Mouse (Mus musculus) CH12.LX (cell line): ENCODE results near the gene Kpna2. TPM values are rescaled to one million over a fixed set of nuclear protein-coding genes. Genes with fewer than 3 reads are reported as not detected.
A peak's percentile ranks its signal among the peaks of the same experiment; 100 is the strongest.

Experiments
- DNase-seq: peaks from one replicate; pipeline ENCODE4 v3.0.0-alpha.2; 2013; ENCODE audit errors: extremely low read depth
- H3K27ac ChIP-seq: 2 replicates; pipeline ENCODE4 v1.5.1; 2012; ENCODE audit warnings: low read depth, mild to moderate bottlenecking, control low read depth, moderate library complexity; ENCODE audit not compliant: insufficient read depth
- H3K27me3 ChIP-seq: replicated peaks from 2 replicates; pipeline ENCODE3; 2012; ENCODE audit warnings: inconsistent platforms
- H3K36me3 ChIP-seq, 2 experiments: replicated peaks in 1 of 2; 2 replicates each; pipeline versions ENCODE3 to v1.6.1; 2012; ENCODE audit warnings: inconsistent platforms in 1 of 2, low read length in 1 of 2, mild to moderate bottlenecking in 1 of 2, mixed read lengths in 1 of 2, moderate library complexity in 1 of 2; ENCODE audit not compliant: control insufficient read depth in 1 of 2, insufficient read depth in 1 of 2
- H3K4me1 ChIP-seq, 2 experiments: 2 replicates each; pipeline ENCODE4 v1.6.1; 2012; ENCODE audit warnings: inconsistent platforms in 1 of 2, moderate library complexity in 1 of 2; ENCODE audit not compliant: insufficient read depth in 2 of 2, control insufficient read depth in 1 of 2
- H3K4me2 ChIP-seq: 2 replicates; pipeline ENCODE4 v1.6.1; 2012; ENCODE audit warnings: low read depth, mild to moderate bottlenecking, control low read depth; ENCODE audit not compliant: poor library complexity, insufficient read depth, severe bottlenecking
- H3K4me3 ChIP-seq, 3 experiments: fragments of 150-350 bp in 1 of 3; sonication (generic) in 1 of 3; replicated peaks in 1 of 3; 2 replicates each; pipeline versions ENCODE3 to v1.5.1; 2011 to 2012; ENCODE audit warnings: low read depth in 2 of 3, low read length in 2 of 3, mild to moderate bottlenecking in 2 of 3, moderate library complexity in 2 of 3, control low read depth in 1 of 3, improper control_type of control experiment in 1 of 3, inconsistent platforms in 1 of 3, mixed read lengths in 1 of 3; ENCODE audit not compliant: poor library complexity in 1 of 3
- H3K79me2 ChIP-seq: replicated peaks from 2 replicates; pipeline ENCODE4 v1.6.1; 2012; ENCODE audit warnings: mild to moderate bottlenecking, moderate library complexity; ENCODE audit not compliant: control insufficient read depth, poor library complexity, insufficient read depth, severe bottlenecking; ENCODE audit errors: extremely low read depth
- H3K9ac ChIP-seq: 2 replicates; pipeline ENCODE4 v1.6.1; 2012; ENCODE audit warnings: low read depth, mild to moderate bottlenecking, control low read depth, moderate library complexity; ENCODE audit not compliant: insufficient read depth
- H3K9me3 ChIP-seq: replicated peaks from 2 replicates; pipeline ENCODE3; 2012; ENCODE audit warnings: low read length, inconsistent platforms, mixed read lengths
- CHD1 ChIP-seq: IDR thresholded peaks from 2 replicates; pipeline ENCODE4 v1.6.1; 2012; ENCODE audit warnings: low read depth, low read length, improper control_type of control experiment, inconsistent platforms
- CHD2 ChIP-seq: IDR thresholded peaks from 2 replicates; pipeline ENCODE4 v1.6.1; 2011; ENCODE audit warnings: low read length, improper control_type of control experiment
- CTCF ChIP-seq, 2 experiments: IDR thresholded peaks in 1 of 2; conservative IDR thresholded peaks in 1 of 2; 2 replicates each; pipeline ENCODE4 v1.5.1; 2011 to 2012; ENCODE audit warnings: low read depth in 2 of 2, low read length in 2 of 2, improper control_type of control experiment in 1 of 2, inconsistent platforms in 1 of 2, mild to moderate bottlenecking in 1 of 2, moderate library complexity in 1 of 2
- E2F4 ChIP-seq: IDR thresholded peaks from 2 replicates; pipeline ENCODE4 v1.6.1; 2011; ENCODE audit warnings: low read depth, low read length, improper control_type of control experiment; ENCODE audit not compliant: insufficient replicate concordance
- EP300 ChIP-seq: IDR thresholded peaks from 2 replicates; pipeline ENCODE4 v1.6.1; 2011; ENCODE audit warnings: low read length, improper control_type of control experiment
- GABPA ChIP-seq: IDR thresholded peaks from 2 replicates; pipeline ENCODE4 v1.6.1; 2012; ENCODE audit warnings: low read depth, low read length, improper control_type of control experiment, inconsistent platforms; ENCODE audit not compliant: insufficient replicate concordance
- HCFC1 ChIP-seq: IDR thresholded peaks from 2 replicates; pipeline ENCODE4 v1.6.1; 2012; ENCODE audit warnings: low read depth, mild to moderate bottlenecking, inconsistent platforms, low read length, improper control_type of control experiment
- JUN ChIP-seq: IDR thresholded peaks from 2 replicates; pipeline ENCODE4 v1.6.1; 2011; ENCODE audit warnings: low read depth, mild to moderate bottlenecking, low read length, improper control_type of control experiment, moderate library complexity; ENCODE audit not compliant: insufficient read depth
- MAFK ChIP-seq: IDR thresholded peaks from 2 replicates; pipeline ENCODE4 v1.6.1; 2011; ENCODE audit warnings: low read length, improper control_type of control experiment; ENCODE audit not compliant: insufficient replicate concordance
- MAZ ChIP-seq: IDR thresholded peaks from 2 replicates; pipeline ENCODE4 v1.6.1; 2012; ENCODE audit warnings: low read depth, mild to moderate bottlenecking, inconsistent platforms, low read length, improper control_type of control experiment, moderate library complexity
- MYC ChIP-seq: IDR thresholded peaks from 2 replicates; pipeline ENCODE4 v1.6.1; 2011; ENCODE audit warnings: low read depth, mild to moderate bottlenecking, improper control_type of control experiment, low read length
- PAX5 ChIP-seq: IDR thresholded peaks from 2 replicates; pipeline ENCODE4 v1.6.1; 2012; ENCODE audit warnings: low read length, inconsistent platforms, mixed read lengths
- POLR2A ChIP-seq: IDR thresholded peaks from 2 replicates; pipeline ENCODE4 v1.6.1; 2011; ENCODE audit warnings: low read depth, mild to moderate bottlenecking, improper control_type of control experiment, low read length
- POLR2AphosphoS2 ChIP-seq: IDR thresholded peaks from 2 replicates; pipeline ENCODE4 v1.6.1; 2011; ENCODE audit warnings: low read depth, low read length, improper control_type of control experiment
- RCOR1 ChIP-seq: conservative IDR thresholded peaks from 2 replicates; pipeline ENCODE4 v1.6.1; 2012; ENCODE audit warnings: low read depth, mild to moderate bottlenecking, inconsistent platforms, low read length, improper control_type of control experiment
- TBP ChIP-seq: conservative IDR thresholded peaks from 2 replicates; pipeline ENCODE4 v1.6.1; 2011; ENCODE audit warnings: low read depth, low read length, improper control_type of control experiment
- TCF12 ChIP-seq: IDR thresholded peaks from 2 replicates; pipeline ENCODE4 v1.6.1; 2014; ENCODE audit warnings: low read depth, mild to moderate bottlenecking, inconsistent platforms, low read length, improper control_type of control experiment
- UBTF ChIP-seq: IDR thresholded peaks from 2 replicates; pipeline ENCODE4 v1.6.1; 2012; ENCODE audit warnings: low read depth, mild to moderate bottlenecking, inconsistent platforms, low read length, improper control_type of control experiment, moderate library complexity
- ZMIZ1 ChIP-seq: IDR thresholded peaks from 2 replicates; pipeline ENCODE4 v1.6.1; 2012; ENCODE audit warnings: low read depth, mild to moderate bottlenecking, inconsistent platforms, low read length, improper control_type of control experiment
- dilution Hi-C: fragments of 300-500 bp; cut with MboI; formaldehyde crosslinking; loops from 2 replicates; pipeline ENCODE4 v1.14.3; 2020; ENCODE audit warnings: low sequenced_read_pairs; ENCODE audit not compliant: extremely low pct_unique_long_range_greater_than_20kb, extremely low pct_ligation_motif_present
- in situ Hi-C: fragments of 300-500 bp; cut with MboI; formaldehyde crosslinking; loops from 3 replicates; pipeline ENCODE4 v1.14.3; 2019; ENCODE audit warnings: low sequenced_read_pairs, low pct_ligation_motif_present, low pct_unique_long_range_greater_than_20kb, mixed read lengths
- polyA plus RNA-seq: library from polyadenylated mRNA; unstranded; fragments of >175 nt; gene quantifications from 2 replicates; pipeline ENCODE4 v1.2.1, GENCODE M21; 2012; ENCODE audit warnings: low read depth; ENCODE audit not compliant: insufficient read length
- total RNA-seq, 2 experiments: library from RNA; depleted of rRNA; stranded (reverse); fragments of 300-350 nt in 1 of 2; fragments of >200 nt in 1 of 2; gene quantifications; 2 replicates each; pipeline ENCODE4 v1.2.3; 2012 to 2014

The Kpna2 gene
- total and polyA plus RNA-seq, 3 experiments: 327 to 759 (median 582) TPM

DNA sequence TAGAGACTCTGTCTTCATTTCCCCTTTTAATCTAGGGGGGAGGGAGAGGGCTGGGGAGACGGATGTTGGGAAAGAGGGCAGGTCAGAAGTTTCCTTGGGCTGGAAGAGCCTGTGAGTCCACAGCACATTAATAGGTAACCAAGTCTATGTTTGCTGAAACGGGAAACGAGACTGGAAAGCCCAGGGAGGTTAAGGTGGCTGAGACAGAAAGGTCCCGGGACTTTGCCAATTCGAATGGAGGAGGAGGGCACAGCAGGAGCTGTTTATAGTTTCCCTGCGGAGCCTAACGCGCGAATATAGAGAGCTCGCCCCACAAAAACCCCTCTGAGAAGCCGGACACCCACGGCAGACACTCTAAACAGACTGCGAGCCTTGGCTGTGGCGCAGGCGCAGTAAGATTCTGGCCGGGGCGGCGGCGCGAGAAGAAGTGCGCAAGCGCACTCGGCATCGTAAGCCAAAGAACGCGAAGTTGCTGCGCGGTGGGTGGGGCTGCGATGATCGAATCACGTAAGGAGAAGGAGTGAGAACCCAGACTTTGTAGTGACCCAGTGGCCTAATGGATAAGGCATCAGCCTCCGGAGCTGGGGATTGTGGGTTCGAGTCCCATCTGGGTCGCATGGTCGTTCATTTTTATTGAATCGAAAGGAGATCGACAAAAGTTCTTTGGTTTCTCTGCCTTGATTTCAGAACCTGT is 13.1 kb upstream of the Kpna2 start (continued):
- peak; percentile 88 for TF ChIP-seq TCF12
- peak; percentile 90; the same call in 1 of the 2 replicates for TF ChIP-seq E2F4
- TF ChIP-seq RCOR1: 0 out of 2 replicates have a peak, but pooled peaks have one; percentile 48
- TF ChIP-seq EP300: peak; percentile 61; the same call in 1 of the 2 replicates
- no peak for TF ChIP-seq UBTF
- peak; percentile 62 for TF ChIP-seq HCFC1
- TF ChIP-seq CHD2: 0 out of 2 replicates have a peak, but pooled peaks have one; percentile 30
- no peak for TF ChIP-seq PAX5
- peak; percentile 20; the same call in 1 of the 2 replicates for TF ChIP-seq MAZ

GRCm38 (mm10) chr11:107011669-107012323 is 12.5 kb upstream of the Kpna2 start:
- dilution Hi-C loops (no loop called here), in situ Hi-C loops (no loop called here)
- H3K4me3 ChIP-seq: peak overlapping the region; percentile 52 to 77 (median 63)
- H3K79me2 ChIP-seq: no peaks in the 10 kb centered on the region
- no peak for DNase-seq
- H3K27ac ChIP-seq: no peak overlapping the region
- H3K4me2 ChIP-seq: peak overlapping the region; percentile 81
- H3K9me3 ChIP-seq: peaks cover 3% of the 10 kb centered on the region
- H3K9ac ChIP-seq: peak overlapping the region; percentile 63
- TF ChIP-seq CHD1 (peak; percentile 82), UBTF (no peak), MYC (no peak; the same call in 1 of the 2 replicates), PAX5 (no peak), GABPA (no peak), RCOR1 (no peak)
- peaks cover 11% of the 10 kb centered on the region for H3K27me3 ChIP-seq
- H3K36me3 ChIP-seq: no peaks in the 10 kb centered on the region
- peaks cover 6 to 14% of the 10 kb centered on the region in 2 experiments; a peak in 3 of 4 replicates for H3K4me1 ChIP-seq

GRCm38 (mm10) chr11:107011171-107011570 is 11.8 kb upstream of the Kpna2 start:
- no peak for DNase-seq
- dilution Hi-C loops: no loop called here
- no peak for TF ChIP-seq JUN
- no peak for TF ChIP-seq POLR2A
- no peak for TF ChIP-seq ZMIZ1
- no peak for TF ChIP-seq CTCF (conservative IDR thresholded peaks at IDR 0.05 in 1 of 2, IDR thresholded peaks at IDR 0.05 in 1 of 2; ENCODE audit: low read depth in 2 of 2, low read length in 2 of 2)
- no peak for TF ChIP-seq RCOR1
- no peak for TF ChIP-seq CHD2
- no peak for TF ChIP-seq MAFK
- no peak for TF ChIP-seq POLR2AphosphoS2
- TF ChIP-seq TBP: no peak
- TF ChIP-seq E2F4: no peak
- TF ChIP-seq HCFC1: no peak
- no peak overlapping the region for H3K9ac ChIP-seq
- no peak overlapping the region for H3K4me3 ChIP-seq
- no peak overlapping the region for H3K4me2 ChIP-seq
- H3K27me3 ChIP-seq: peaks cover 11% of the 10 kb centered on the region
- no peaks in the 10 kb centered on the region for H3K79me2 ChIP-seq
- in situ Hi-C loops: no loop called here
- no peaks in the 10 kb centered on the region for H3K36me3 ChIP-seq
- peaks cover 6 to 14% of the 10 kb centered on the region in 2 experiments; a peak in 3 of 4 replicates for H3K4me1 ChIP-seq
- H3K9me3 ChIP-seq: peaks cover 3% of the 10 kb centered on the region
- no peak overlapping the region for H3K27ac ChIP-seq
